Mouse (Mus musculus) C2C12 (cell line): Measurements from ENCODE around the gene Rph3a.

Experiments
- CTCF ChIP-seq: IDR thresholded peaks from one replicate; pipeline ENCODE4 v1.5.1; 2011; ENCODE audit not compliant: control insufficient read depth, insufficient read depth, insufficient read length
- MYOG ChIP-seq: IDR thresholded peaks from one replicate; pipeline ENCODE4 v1.6.1; 2011; ENCODE audit not compliant: control insufficient read depth, insufficient read length; ENCODE audit errors: extremely low read depth
- USF1 ChIP-seq: IDR thresholded peaks from one replicate; pipeline ENCODE4 v1.6.1; 2011; ENCODE audit warnings: low read depth, mild to moderate bottlenecking, control low read depth, moderate library complexity

DNA sequence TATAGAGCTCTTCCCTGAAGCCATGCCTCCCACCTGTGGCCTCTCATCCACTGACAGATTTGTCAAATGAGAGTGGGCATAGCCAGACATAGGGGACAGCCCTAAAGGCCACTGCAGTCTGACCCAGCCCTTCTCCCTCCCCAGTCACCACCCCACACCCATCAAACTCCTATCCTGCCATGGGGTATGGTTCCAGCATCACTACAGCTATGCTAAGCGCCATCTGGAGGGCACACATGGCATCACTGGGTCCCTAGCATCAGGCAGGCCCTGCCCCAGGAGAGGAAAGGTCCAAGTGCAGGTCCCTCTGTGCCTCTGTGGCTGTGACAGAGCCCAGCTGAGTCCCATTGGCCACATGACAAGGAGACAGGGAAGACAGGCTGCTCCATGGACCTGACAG lies 82.9 kb downstream of the Rph3a start:
- TF ChIP-seq CTCF (no peak), MYOG (no peak), USF1 (no peak)
